ENCODE assay signal across 30 mouse cellular contexts in the genomic region with DNA sequence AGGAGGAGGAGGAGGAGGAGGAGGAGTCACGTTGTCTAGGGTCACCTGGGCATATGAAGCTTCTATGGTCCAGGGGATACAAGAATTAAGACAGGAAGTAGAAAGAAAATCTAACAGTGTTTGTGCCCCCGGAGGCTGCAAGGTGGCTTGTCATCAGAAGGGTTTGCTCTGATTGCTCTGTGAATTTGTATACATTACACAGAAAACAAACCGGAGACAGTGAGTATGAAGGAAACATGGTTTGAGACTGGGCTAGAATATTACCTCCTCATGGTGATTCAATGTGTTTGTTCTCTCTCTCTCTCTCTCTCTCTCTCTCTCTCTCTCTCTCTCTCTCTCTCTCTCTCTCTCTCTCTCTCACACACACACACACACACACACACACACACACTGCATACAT. TPM values are rescaled to one million over a fixed set of nuclear protein-coding genes. Genes with fewer than 3 reads are reported as not detected.
DNase-seq lines count a peak whose midpoint lies in the region; ATAC-seq and TF ChIP-seq lines count a peak whose summit lies in the region.
"Had no signal": no experiment of that assay in that cellular context is flagged by ENCODE, and none has a peak within 500 bp of the region (broad histone marks: within the 10 kb centered on the region; RNA-seq: fewer than 3 reads in every experiment).

No protein-coding gene starts in this region.

- peak; percentile 28 for ATAC-seq in CD4-positive, CD25-positive, alpha-beta regulatory T cell, adult 4 months
- ATAC-seq in inflammation-experienced regulatory T-cells, adult 6 months, result peak; percentile 26
- ATAC-seq: forebrain, postnatal 0 days; intestine, embryonic 16.5 days had no signal

- DNase-seq in liver, adult 2 months (ENCODE audit: extremely low read depth, low read depth, low spot score), result no peak
- DNase-seq in liver, result no peak
- DNase-seq in A20 (ENCODE audit: low read depth, low spot score), result peak; percentile 51
- DNase-seq in adrenal gland, adult 8-10 months, result no peak
- no peak for DNase-seq in yolk sac, embryonic 10.5 days (ENCODE audit: low spot score)
- DNase-seq in layer of hippocampus, postnatal 36 days, result no peak
- DNase-seq: cerebellum, adult 18-20 months; cerebellum, postnatal 14 days; forebrain, postnatal 0 days; gastrocnemius, postnatal 25 days; heart, postnatal 36 days; kidney, adult 9 months; kidney, postnatal 25 days; lung, adult 2 months; midbrain, embryonic 14.5 days; right cerebral cortex, adult 18-20 months; right cerebral cortex, postnatal 4 days had no signal

- H3K36me3 ChIP-seq in liver, adult 2 months (ENCODE audit: control insufficient read depth, insufficient read depth, low read length), result no peaks in the 10 kb centered on the region
- H3K36me3 ChIP-seq: embryonic facial prominence, embryonic 12.5 days; limb, embryonic 13.5 days had no signal

- TF ChIP-seq CTCF in liver, adult 2 months (IDR thresholded peaks at IDR 0.05; ENCODE audit: low read depth, low read length), result no peak

- WGBS in liver, adult 2 months, result 69% methylated on average over 3 of the region's 3 CpGs

- no peak overlapping the region for H3K27ac ChIP-seq in liver, adult 2 months (replicated peaks; ENCODE audit: insufficient read depth, low read depth, low read length)
- H3K27ac ChIP-seq: embryonic facial prominence, embryonic 12.5 days; heart, adult 2 months; hindbrain, embryonic 14.5 days; layer of hippocampus, adult 2 months; limb, embryonic 13.5 days; stomach, postnatal 0 days had no signal

- no peak for TF ChIP-seq POLR2A in liver, adult 2 months (IDR thresholded peaks at IDR 0.05; ENCODE audit: extremely low read depth, insufficient read depth, low read length)

- no peaks in the 10 kb centered on the region for H3K4me1 ChIP-seq in liver, adult 2 months (ENCODE audit: control insufficient read depth, insufficient read depth, low read length)
- H3K4me1 ChIP-seq: embryonic facial prominence, embryonic 12.5 days; limb, embryonic 13.5 days had no signal

- H3K4me3 ChIP-seq in liver, adult 2 months (ENCODE audit: insufficient read depth, low read depth, low read length), result peak overlapping the region; percentile 33; the same call in 1 of the 2 replicates
- H3K4me3 ChIP-seq: embryonic facial prominence, embryonic 12.5 days; heart, adult 2 months; layer of hippocampus, adult 2 months; limb, embryonic 13.5 days had no signal

- no peak overlapping the region for H3K9ac ChIP-seq in liver, adult 2 months (ENCODE audit: low read depth, low read length)
- H3K9ac ChIP-seq: embryonic facial prominence, embryonic 12.5 days; forebrain, postnatal 0 days; hindbrain, embryonic 14.5 days; limb, embryonic 13.5 days had no signal

- no peaks in the 10 kb centered on the region for H3K27me3 ChIP-seq in liver, adult 2 months (ENCODE audit: control insufficient read depth, insufficient read depth, low read length)
- H3K27me3 ChIP-seq: embryonic facial prominence, embryonic 12.5 days; limb, embryonic 13.5 days had no signal

- no peaks in the 10 kb centered on the region for H3K79me2 ChIP-seq in liver, adult 2 months (ENCODE audit: control insufficient read depth, insufficient read depth, low read length)

RNA-seq across cellular contexts. Expression of a gene that starts 0.6 kb away (rescaled TPM):
- total RNA-seq in liver, adult 2 months (2014; rRNA removed), result 1.7 and 1.8 TPM in 2 replicates
- 0.60 and 1.0 TPM in 2 replicates for polyA plus RNA-seq in liver, adult 2 months (2012; rRNA removed)
- 100 to 1,000 TPM in 1 of 2 experiments, 10 to 100 TPM in 1; 52.9 to 159 TPM for polyA plus RNA-seq in CD4-positive, CD25-positive, alpha-beta regulatory T cell, adult 4 months (2017; shearing (Covaris generic))
- polyA plus RNA-seq in inflammation-experienced regulatory T-cells, adult 6 months (2017; shearing (Covaris generic)), result 10 to 100 TPM; 58.2 to 92.2 (median 79.1) TPM
- 1 to 10 TPM in 3 of 4 experiments, under 1 TPM in 1; 0.64 to 3.2 (median 2.1) TPM for total RNA-seq in adrenal gland, adult 8-10 months (2022)
- not detected for total RNA-seq in layer of hippocampus, postnatal 36 days (2021)
- total RNA-seq: forebrain, postnatal 0 days; layer of hippocampus, adult 2 months; left cerebral cortex, postnatal 25 days had no signal
- polyA plus RNA-seq: forebrain, embryonic 11.5 days; heart, embryonic 14.5 days; hindbrain, embryonic 14.5 days; midbrain, embryonic 14.5 days; neural tube, embryonic 14.5 days had no signal

RNA-seq across cellular contexts. Expression of a gene that starts 46.2 kb away (rescaled TPM):
- 0.83 and 0.87 TPM in 2 replicates for total RNA-seq in liver, adult 2 months (2014; rRNA removed)
- polyA plus RNA-seq in liver, adult 2 months (2012; rRNA removed), result 0.20 and 0.45 TPM in 2 replicates
- polyA plus RNA-seq in CD4-positive, CD25-positive, alpha-beta regulatory T cell, adult 4 months (2017; shearing (Covaris generic)), result 10 to 100 TPM; 12.5 to 13.1 TPM
- polyA plus RNA-seq in inflammation-experienced regulatory T-cells, adult 6 months (2017; shearing (Covaris generic)), result 10 to 100 TPM in 2 of 3 experiments, 1 to 10 TPM in 1; 8.5 to 62.5 (median 12.3) TPM
- total RNA-seq in adrenal gland, adult 8-10 months (2022), result 1 to 10 TPM in 3 of 4 experiments, under 1 TPM in 1; 0.73 to 4.3 (median 2.0) TPM
- not detected for total RNA-seq in layer of hippocampus, postnatal 36 days (2021)
- total RNA-seq: gastrocnemius, postnatal 25 days; layer of hippocampus, adult 2 months; left cerebral cortex, postnatal 25 days had no signal
- polyA plus RNA-seq: embryonic facial prominence, embryonic 12.5 days; forebrain, embryonic 11.5 days; forebrain, postnatal 0 days; heart, embryonic 14.5 days; hindbrain, embryonic 14.5 days; neural tube, embryonic 14.5 days had no signal

RNA-seq across cellular contexts. Expression of a gene that starts 47.7 kb away (rescaled TPM):
- total RNA-seq in liver, adult 2 months (2014; rRNA removed), result 0.40 and 0.46 TPM in 2 replicates
- polyA plus RNA-seq in liver, adult 2 months (2012; rRNA removed), result 0.17 TPM in 1 of 2 replicates, not detected in the other
- polyA plus RNA-seq in CD4-positive, CD25-positive, alpha-beta regulatory T cell, adult 4 months (2017; shearing (Covaris generic)), result 1 to 10 TPM in 1 of 2 experiments, under 1 TPM in 1; 0.55 to 1.3 TPM
- polyA plus RNA-seq in inflammation-experienced regulatory T-cells, adult 6 months (2017; shearing (Covaris generic)), result 1 to 10 TPM in 1 of 3 experiments, under 1 TPM in 1, not detected in 1; 0.20 to 1.6 TPM
- total RNA-seq in adrenal gland, adult 8-10 months (2022), result 1 to 10 TPM in 2 of 4 experiments, under 1 TPM in 2; 0.71 to 1.3 (median 0.97) TPM
- total RNA-seq in layer of hippocampus, postnatal 36 days (2021), result not detected
- total RNA-seq: forebrain, postnatal 0 days; gastrocnemius, postnatal 25 days; layer of hippocampus, adult 2 months; left cerebral cortex, postnatal 25 days had no signal
- polyA plus RNA-seq: forebrain, embryonic 11.5 days; forebrain, postnatal 0 days; heart, embryonic 14.5 days; hindbrain, embryonic 14.5 days; neural tube, embryonic 14.5 days had no signal
